Comparison of ENCODE assay signal across 16 mouse cellular contexts in the genomic region with DNA sequence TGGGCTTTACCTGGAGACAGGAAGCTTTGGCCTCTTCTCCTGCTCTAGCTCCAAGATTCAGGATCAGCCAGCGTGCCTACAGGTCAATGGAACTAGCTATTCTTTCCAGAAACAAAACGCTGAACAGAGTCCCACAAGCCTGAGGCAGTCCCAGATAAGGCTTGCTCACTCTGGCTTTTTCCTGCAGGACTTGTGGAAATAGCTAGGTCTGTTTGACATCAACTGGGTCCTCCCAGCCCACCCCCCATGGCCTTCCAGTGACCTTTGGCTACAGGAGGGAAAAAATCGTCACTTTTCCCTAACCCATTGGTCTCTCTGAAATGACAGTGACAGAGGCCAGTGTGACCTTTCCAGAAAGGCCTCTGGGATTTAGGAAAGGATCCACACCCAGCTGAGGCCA.
DNase-seq lines count a peak whose midpoint lies in the region; ATAC-seq lines count a peak whose summit lies in the region.
"Had no signal": no experiment of that assay in that cellular context is flagged by ENCODE, and none has a peak within 500 bp of the region (broad histone marks: within the 10 kb centered on the region; RNA-seq: fewer than 3 reads in every experiment).

No protein-coding gene starts in this region.

- H3K4me3 ChIP-seq in heart, embryonic 11.5 days (ENCODE audit: low read depth, low read length) = no peak overlapping the region
- H3K4me3 ChIP-seq in kidney, embryonic 14.5 days (ENCODE audit: low read length) = no peak overlapping the region
- H3K4me3 ChIP-seq in lung, embryonic 16.5 days (ENCODE audit: low read length) = no peak overlapping the region
- H3K4me3 ChIP-seq in stomach, embryonic 16.5 days (replicated peaks; ENCODE audit: low read length) = no peak overlapping the region
- H3K4me3 ChIP-seq: erythroblast, embryonic 14.5 days; limb, embryonic 13.5 days; megakaryocyte, embryonic 14.5 days had no signal

- no peaks in the 10 kb centered on the region for H3K9me3 ChIP-seq in heart, embryonic 11.5 days (replicated peaks; ENCODE audit: control insufficient read depth, low read length)
- no peaks in the 10 kb centered on the region for H3K9me3 ChIP-seq in kidney, embryonic 14.5 days (ENCODE audit: control insufficient read depth, low read length)
- H3K9me3 ChIP-seq in lung, embryonic 16.5 days (ENCODE audit: control insufficient read depth, low read length) = no peaks in the 10 kb centered on the region
- no peaks in the 10 kb centered on the region for H3K9me3 ChIP-seq in stomach, embryonic 16.5 days (replicated peaks; ENCODE audit: control insufficient read depth, low read length)
- H3K9me3 ChIP-seq: limb, embryonic 13.5 days had no signal

- peak; percentile 29; the same call in 1 of the 2 replicates for ATAC-seq in heart, embryonic 11.5 days (replicated peaks; ENCODE audit: insufficient number of reproducible peaks, low FRiP score, low TSS enrichment)
- no peak for ATAC-seq in kidney, embryonic 14.5 days (ENCODE audit: low FRiP score, low TSS enrichment)
- ATAC-seq in lung, embryonic 16.5 days (ENCODE audit: low read depth) = no peak
- no peak for ATAC-seq in stomach, embryonic 16.5 days (ENCODE audit: insufficient read depth, low FRiP score)
- ATAC-seq: forebrain, embryonic 16.5 days; hindbrain, postnatal 0 days had no signal

- H3K9ac ChIP-seq in heart, embryonic 11.5 days (ENCODE audit: low read depth, low read length) = peak overlapping the region; percentile 58; the same call in 1 of the 2 replicates
- H3K9ac ChIP-seq in kidney, embryonic 14.5 days (ENCODE audit: low read depth, low read length) = no peak overlapping the region
- H3K9ac ChIP-seq in lung, embryonic 16.5 days (ENCODE audit: low read length) = peak overlapping the region; percentile 46; the same call in 1 of the 2 replicates
- 0 out of 2 replicates have a peak overlapping the region, but pooled peaks have one; percentile 18 for H3K9ac ChIP-seq in stomach, embryonic 16.5 days (ENCODE audit: low read length)
- H3K9ac ChIP-seq: limb, embryonic 13.5 days had no signal

- 2% methylated on average over 3 of the region's 3 CpGs for WGBS in heart, embryonic 11.5 days (ENCODE audit: insufficient replicate concordance)
- WGBS in kidney, embryonic 14.5 days = 40% methylated on average over 3 of the region's 3 CpGs
- 23% methylated on average over 3 of the region's 3 CpGs for WGBS in lung, embryonic 16.5 days
- 28% methylated on average over 3 of the region's 3 CpGs for WGBS in stomach, embryonic 16.5 days

- H3K36me3 ChIP-seq in heart, embryonic 11.5 days (ENCODE audit: control insufficient read depth, insufficient read depth, low read length) = no peaks in the 10 kb centered on the region
- no peaks in the 10 kb centered on the region for H3K36me3 ChIP-seq in kidney, embryonic 14.5 days (ENCODE audit: control insufficient read depth, insufficient read depth, low read length)
- no peaks in the 10 kb centered on the region for H3K36me3 ChIP-seq in lung, embryonic 16.5 days (ENCODE audit: control insufficient read depth, insufficient read depth, low read length)
- H3K36me3 ChIP-seq in stomach, embryonic 16.5 days (ENCODE audit: control insufficient read depth, insufficient read depth, low read length) = no peaks in the 10 kb centered on the region
- H3K36me3 ChIP-seq: limb, embryonic 13.5 days had no signal

- peak overlapping the region; percentile 23 for H3K4me2 ChIP-seq in heart, embryonic 11.5 days
- no peak overlapping the region for H3K4me2 ChIP-seq in kidney, embryonic 14.5 days (replicated peaks; ENCODE audit: low read depth, low read length)
- no peak overlapping the region for H3K4me2 ChIP-seq in lung, embryonic 16.5 days (ENCODE audit: low read depth, low read length)
- no peak overlapping the region for H3K4me2 ChIP-seq in stomach, embryonic 16.5 days (ENCODE audit: low read depth, low read length)
- H3K4me2 ChIP-seq: limb, embryonic 13.5 days had no signal

- H3K4me1 ChIP-seq in heart, embryonic 11.5 days (ENCODE audit: control insufficient read depth, insufficient read depth, low read length) = peaks cover 50% of the 10 kb centered on the region
- H3K4me1 ChIP-seq in kidney, embryonic 14.5 days (ENCODE audit: control insufficient read depth, insufficient read depth, low read length) = peaks cover 35% of the 10 kb centered on the region
- H3K4me1 ChIP-seq in lung, embryonic 16.5 days (replicated peaks; ENCODE audit: control insufficient read depth, insufficient read depth, low read length) = peaks cover 17% of the 10 kb centered on the region
- H3K4me1 ChIP-seq in stomach, embryonic 16.5 days (ENCODE audit: control insufficient read depth, insufficient read depth, low read length) = peaks cover 21% of the 10 kb centered on the region

- no peaks in the 10 kb centered on the region for H3K27me3 ChIP-seq in heart, embryonic 11.5 days (ENCODE audit: control insufficient read depth, insufficient read depth, low read length)
- no peaks in the 10 kb centered on the region for H3K27me3 ChIP-seq in kidney, embryonic 14.5 days (ENCODE audit: control insufficient read depth, insufficient read depth, low read length)
- no peaks in the 10 kb centered on the region for H3K27me3 ChIP-seq in lung, embryonic 16.5 days (ENCODE audit: control insufficient read depth, insufficient read depth, low read depth, low read length)
- no peaks in the 10 kb centered on the region for H3K27me3 ChIP-seq in stomach, embryonic 16.5 days (ENCODE audit: control insufficient read depth, insufficient read depth, low read length)

- DNase-seq in heart, adult 8-10 months (ENCODE audit: low spot score) = no peak
- DNase-seq in kidney, adult 18-20 months = no peak
- DNase-seq in lung, postnatal 25 days (ENCODE audit: low spot score) = no peak
- no peak for DNase-seq in right cerebral cortex, adult 18-20 months
- DNase-seq: adrenal gland, adult 8-10 months; cerebellum, postnatal 25 days; lung, adult 2 months had no signal

- H3K27ac ChIP-seq in heart, embryonic 11.5 days (ENCODE audit: low read depth, low read length) = peak overlapping the region; percentile 87
- peak overlapping the region; percentile 53 for H3K27ac ChIP-seq in kidney, embryonic 14.5 days (ENCODE audit: low read depth, low read length)
- H3K27ac ChIP-seq in lung, embryonic 16.5 days (ENCODE audit: low read length) = peak overlapping the region; percentile 26; the same call in 1 of the 2 replicates
- H3K27ac ChIP-seq in stomach, embryonic 16.5 days (ENCODE audit: low read length) = no peak overlapping the region
- H3K27ac ChIP-seq: hindbrain, postnatal 0 days; limb, embryonic 13.5 days had no signal
